Mouse (Mus musculus): ENCODE measurements around the gene Klc1.

GRCm38 (mm10) chr12:111791474-111792104 lies 32.9 kb downstream of the Klc1 start:
- TF ChIP-seq CTCF (IDR thresholded peaks at IDR 0.05; ENCODE audit: extremely low read depth, insufficient read depth, low read length): no peak
- TF ChIP-seq POLR2A (IDR thresholded peaks at IDR 0.05; ENCODE audit: extremely low read depth, insufficient read depth, low read length): no peak
